Mouse (Mus musculus) embryonic facial prominence, embryonic 11.5 days (tissue): ENCODE data around the gene Mterf1b. TPM values are rescaled to one million over a fixed set of nuclear protein-coding genes. Genes with fewer than 3 reads are reported as not detected.
"Not testable (repeated sequence)": the region's sequence is repeated elsewhere in the genome, so short reads cannot be mapped to it uniquely, and the experiment has no call there.

Experiments
- ATAC-seq: fragments of 200-750 bp; cut with Nextera tagmentation; replicated peaks from 2 replicates; pipeline ENCODE4 v1.8.0; 2017; ENCODE audit warnings: low read depth; ENCODE audit not compliant: insufficient number of reproducible peaks, low FRiP score, low TSS enrichment
- DNase-seq: peaks from one replicate; pipeline ENCODE4 v3.0.0-alpha.2; 2015; ENCODE audit warnings: low spot score
- H3K27ac ChIP-seq: fragments of 300-500 bp; sonication (generic); replicated peaks from 2 replicates; pipeline ENCODE4 v1.5.1; 2014; ENCODE audit warnings: mild to moderate bottlenecking, low read depth, low read length, control low read depth
- H3K27me3 ChIP-seq: fragments of 300-500 bp; sonication (generic); 2 replicates; pipeline ENCODE4 v1.6.1; 2014; ENCODE audit warnings: mild to moderate bottlenecking, low read length, moderate library complexity, mixed read lengths; ENCODE audit not compliant: control insufficient read depth, insufficient read depth
- H3K36me3 ChIP-seq: fragments of 300-500 bp; sonication (generic); replicated peaks from 2 replicates; pipeline ENCODE4 v1.6.1; 2014; ENCODE audit warnings: low read depth, mild to moderate bottlenecking, low read length, moderate library complexity, mixed read lengths; ENCODE audit not compliant: control insufficient read depth, insufficient read depth
- H3K4me1 ChIP-seq: fragments of 300-500 bp; sonication (generic); 2 replicates; pipeline ENCODE4 v1.6.1; 2014; ENCODE audit warnings: low read length, mixed read lengths; ENCODE audit not compliant: control insufficient read depth, insufficient read depth
- H3K4me2 ChIP-seq: fragments of 300-500 bp; sonication (generic); 2 replicates; pipeline ENCODE4 v1.6.1; 2014; ENCODE audit warnings: low read depth, mild to moderate bottlenecking, control low read depth, low read length, moderate library complexity
- H3K4me3 ChIP-seq: fragments of 300-500 bp; sonication (generic); 2 replicates; pipeline ENCODE4 v1.5.1; 2014; ENCODE audit warnings: low read depth, low read length, control low read depth
- H3K9ac ChIP-seq: fragments of 300-500 bp; sonication (generic); replicated peaks from 2 replicates; pipeline ENCODE4 v1.6.1; 2014; ENCODE audit warnings: mild to moderate bottlenecking, control low read depth, low read length
- H3K9me3 ChIP-seq: fragments of 300-500 bp; sonication (generic); replicated peaks from 2 replicates; pipeline ENCODE4 v1.6.1; 2016; ENCODE audit warnings: mild to moderate bottlenecking, low read length, inconsistent platforms, mixed read lengths; ENCODE audit not compliant: control insufficient read depth
- WGBS: fragments of 180-500 bp; shearing (Covaris S2); extraction: QIAGEN DNeasy Blood & Tissue Kit; methylation state at CpG from one replicate; pipeline ENCODE4 v1.1.7; 2014; 5-methylcytosine and 5-hydroxymethylcytosine counted together
- polyA plus RNA-seq: library from polyadenylated mRNA; unstranded; fragments of >200 nt; fragmentation: Nextera tagmentation; extraction: Ambion mirVana; gene quantifications from 2 replicates; pipeline ENCODE4 v1.2.1, GENCODE M21; 2014

Gene Mterf1b
- polyA plus RNA-seq, 1 experiment from 2014 or later, result 4.6 TPM

DNA sequence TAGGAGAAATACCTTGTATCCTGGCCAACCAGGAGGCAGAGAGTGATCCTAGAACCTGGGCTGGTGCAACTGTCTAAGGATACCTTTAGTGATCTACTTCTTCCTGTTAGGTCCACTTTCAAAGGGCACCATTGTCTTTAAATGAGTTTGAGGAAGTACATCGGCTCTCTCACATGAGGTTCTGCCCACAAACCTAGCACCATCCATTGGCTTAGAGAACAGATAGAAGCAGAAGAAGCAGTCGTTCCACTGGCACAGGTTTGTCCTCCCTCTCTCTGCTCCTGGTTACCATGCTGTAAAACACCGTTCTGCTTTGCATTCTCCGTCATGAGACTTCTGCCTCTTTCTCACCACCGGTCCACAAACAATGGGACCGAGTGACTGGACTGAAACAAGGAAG lies 12.8 kb upstream of the Mterf1b start:
- ATAC-seq (no peak), DNase-seq (no peak)
- 85% methylated on average over 6 of the region's 6 CpGs for WGBS
- Histone ChIP-seq H3K36me3 (no peaks in the 10 kb centered on the region), H3K9me3 (no peaks in the 10 kb centered on the region), H3K4me1 (no peaks in the 10 kb centered on the region), H3K4me2 (no peak overlapping the region), H3K27me3 (no peaks in the 10 kb centered on the region), H3K27ac (no peak overlapping the region), H3K4me3 (no peak overlapping the region), H3K9ac (no peak overlapping the region)

DNA sequence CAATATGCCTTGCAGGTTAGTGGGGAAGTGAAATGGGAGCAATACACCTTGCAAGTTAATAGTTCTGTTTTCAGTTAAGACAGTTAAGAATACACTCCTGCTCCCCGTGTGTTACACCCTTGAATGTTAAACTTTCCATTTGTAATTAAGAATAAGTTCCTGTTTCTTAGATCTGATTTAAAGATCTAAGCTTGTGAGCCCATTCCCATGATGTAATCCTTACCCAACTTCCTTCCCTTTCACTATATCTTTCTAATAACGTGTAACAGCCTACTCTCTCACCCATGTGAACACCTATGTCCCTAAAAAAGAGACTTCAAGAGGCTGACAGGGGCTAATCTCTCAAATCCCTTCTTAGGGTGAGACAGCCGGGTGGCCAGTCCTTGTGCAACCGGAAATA lies 5.4 kb upstream of the Mterf1b start:
- Histone ChIP-seq H3K4me1 (no peaks in the 10 kb centered on the region), H3K4me2 (no peak overlapping the region), H3K27ac (no peak overlapping the region), H3K27me3 (no peaks in the 10 kb centered on the region), H3K36me3 (no peaks in the 10 kb centered on the region), H3K9ac (no peak overlapping the region), H3K9me3 (no peaks in the 10 kb centered on the region), H3K4me3 (no peak overlapping the region)
- ATAC-seq (no peak), DNase-seq (no peak)
- 66% methylated on average over 4 of the region's 4 CpGs for WGBS

DNA sequence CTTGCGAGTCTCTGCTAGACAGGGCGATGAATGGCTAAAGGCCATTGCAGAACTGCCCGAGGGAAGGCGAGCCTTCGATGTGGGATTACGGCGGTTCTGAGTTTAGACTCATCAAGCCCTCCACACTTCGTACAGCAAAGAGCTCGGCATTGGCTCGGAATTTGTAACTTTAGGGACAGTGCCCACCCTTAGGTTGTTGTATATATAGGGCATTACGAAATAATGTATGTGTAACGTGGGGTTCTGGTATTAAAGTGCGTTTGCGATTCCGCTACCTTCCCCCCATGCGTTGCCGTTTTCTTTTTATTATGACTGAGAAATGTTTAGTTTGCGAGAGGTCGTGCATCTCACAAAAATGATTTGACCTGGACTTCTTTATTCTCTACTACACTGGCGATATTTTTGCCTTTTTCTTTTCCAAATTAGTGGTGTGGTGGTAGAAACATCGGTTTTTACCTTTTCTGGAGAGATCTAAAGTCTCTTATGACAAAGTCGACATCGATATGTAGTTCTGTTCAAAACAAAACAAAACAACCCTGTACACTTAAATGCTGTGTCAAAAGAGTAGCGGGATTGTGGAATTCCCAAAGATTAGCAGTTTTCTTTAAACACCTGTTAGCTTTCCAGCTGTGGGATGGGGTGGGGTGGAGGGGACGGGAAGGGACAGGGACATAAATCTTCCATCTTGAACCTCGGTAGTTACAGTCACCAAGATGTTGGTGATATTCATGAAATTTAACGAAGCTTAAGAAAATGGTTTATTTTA lies 497 bp downstream of the Mterf1b start:
- H3K27ac ChIP-seq, DNase-seq: not testable (repeated sequence)
- 12% methylated on average over 12 of the region's 27 CpGs for WGBS

DNA sequence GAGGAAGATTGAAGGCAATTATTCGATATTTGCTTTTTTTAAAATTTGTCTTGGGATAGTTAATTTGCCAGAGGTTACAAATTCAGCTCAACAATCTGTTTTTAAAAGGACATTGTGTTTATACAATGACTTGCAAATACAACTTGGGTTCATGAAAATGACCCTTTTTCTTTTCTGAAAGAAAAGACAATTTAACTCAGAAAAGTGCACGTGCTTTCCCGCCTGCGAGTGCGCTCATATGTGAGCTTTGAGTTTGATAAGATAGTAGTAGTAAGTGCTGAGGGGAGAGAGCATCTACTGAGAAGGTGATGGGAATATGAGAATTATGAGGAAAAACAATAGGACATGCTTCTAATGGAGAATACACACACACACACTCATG lies 1.1 kb downstream of the Mterf1b start:
- DNase-seq (no peak), ATAC-seq (no peak)
- Histone ChIP-seq H3K4me1 (no peaks in the 10 kb centered on the region), H3K9ac (no peak overlapping the region), H3K27ac (no peak overlapping the region), H3K27me3 (no peaks in the 10 kb centered on the region), H3K4me3 (no peak overlapping the region), H3K4me2 (peak overlapping the region; percentile 52; the same call in 1 of the 2 replicates), H3K9me3 (no peaks in the 10 kb centered on the region), H3K36me3 (no peaks in the 10 kb centered on the region)
- 85% methylated on average over 5 of the region's 5 CpGs for WGBS

More for the DNA sequence above, 497 bp downstream of the Mterf1b start:
- peak overlapping the region; percentile 19; the same call in 1 of the 2 replicates for H3K9ac ChIP-seq
- not testable (repeated sequence) for H3K36me3 ChIP-seq, ATAC-seq, H3K27me3 ChIP-seq, H3K4me1 ChIP-seq, H3K9me3 ChIP-seq
- H3K4me2 ChIP-seq, result peak overlapping the region; percentile 52
- H3K4me3 ChIP-seq, result peak overlapping the region; percentile 35

DNA sequence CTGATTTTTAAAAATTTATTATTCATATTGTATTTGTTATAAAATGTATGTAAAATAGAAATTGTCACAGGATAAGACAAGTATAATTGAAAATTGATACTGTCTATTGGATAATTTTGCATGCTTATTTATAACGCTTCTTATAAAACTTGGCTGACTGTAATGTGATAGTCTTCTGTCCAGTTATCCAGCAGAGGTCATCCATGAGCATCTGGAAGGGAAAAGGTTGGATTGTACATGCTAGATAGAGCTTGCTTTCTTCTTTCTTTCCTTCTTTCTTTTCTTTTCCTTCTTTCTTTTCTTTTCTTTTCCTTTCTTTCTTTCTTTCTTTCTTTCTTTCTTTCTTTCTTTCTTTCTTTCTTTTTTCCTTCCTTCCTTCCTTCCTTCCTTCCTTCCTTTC lies 2.0 kb downstream of the Mterf1b start:
- Histone ChIP-seq H3K9me3 (no peaks in the 10 kb centered on the region), H3K4me2 (no peak overlapping the region), H3K27me3 (no peaks in the 10 kb centered on the region), H3K9ac (no peak overlapping the region), H3K4me1 (no peaks in the 10 kb centered on the region), H3K27ac (no peak overlapping the region), H3K36me3 (no peaks in the 10 kb centered on the region), H3K4me3 (no peak overlapping the region)
- peak; percentile 24 for DNase-seq
- no peak for ATAC-seq
- 81% methylated on average over 1 of the region's 1 CpGs for WGBS

DNA sequence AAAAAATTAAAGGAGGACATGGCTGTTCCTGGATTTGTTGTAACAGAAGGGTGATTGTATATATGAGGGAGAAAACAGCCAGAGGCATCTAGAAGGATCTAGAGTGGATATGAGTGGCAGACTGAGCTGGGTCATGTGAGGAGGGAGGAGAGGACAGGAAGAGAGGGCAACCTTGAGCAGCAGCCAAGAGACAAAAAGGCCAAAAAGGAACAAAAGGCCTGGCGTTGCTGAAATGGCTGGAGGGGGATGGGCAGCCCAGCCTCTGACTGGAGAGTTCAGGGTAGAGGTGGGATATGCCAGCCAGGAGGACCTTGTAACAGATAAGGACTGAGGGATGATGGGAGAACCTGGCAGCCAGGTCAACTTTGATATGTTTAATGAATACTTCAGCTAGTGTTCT lies 2.9 kb downstream of the Mterf1b start:
- Histone ChIP-seq H3K4me2 (no peak overlapping the region), H3K36me3 (no peaks in the 10 kb centered on the region), H3K27me3 (no peaks in the 10 kb centered on the region), H3K27ac (no peak overlapping the region), H3K4me1 (no peaks in the 10 kb centered on the region), H3K4me3 (no peak overlapping the region), H3K9ac (no peak overlapping the region), H3K9me3 (no peaks in the 10 kb centered on the region)
- no peak for DNase-seq
- WGBS, result 42% methylated on average over 1 of the region's 1 CpGs
- no peak for ATAC-seq

DNA sequence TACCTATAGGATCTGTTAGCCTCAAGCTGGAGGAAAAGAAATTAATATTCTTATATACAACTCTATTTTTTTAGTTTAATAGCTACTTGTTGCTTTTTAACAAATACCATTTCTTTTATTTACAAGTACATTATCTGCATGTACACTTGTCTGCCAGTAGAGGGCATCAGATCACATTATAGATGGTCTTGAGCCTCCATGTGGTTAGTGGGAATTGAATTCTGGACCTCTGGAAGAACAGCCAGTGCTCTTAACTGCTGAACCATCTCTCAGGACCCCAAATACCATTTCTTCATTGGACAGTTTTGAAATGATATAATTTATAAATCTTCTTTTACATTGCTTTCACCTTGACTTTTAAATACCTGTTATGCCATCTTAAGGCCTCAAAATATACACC lies 9.2 kb downstream of the Mterf1b start:
- no peaks in the 10 kb centered on the region for H3K9me3 ChIP-seq
- no peaks in the 10 kb centered on the region for H3K4me1 ChIP-seq
- H3K27ac ChIP-seq, result no peak overlapping the region
- ATAC-seq (no peak), DNase-seq (peak; percentile 53)
- no peaks in the 10 kb centered on the region for H3K36me3 ChIP-seq
- no peak overlapping the region for H3K4me3 ChIP-seq
- H3K4me2 ChIP-seq, result no peak overlapping the region
- H3K27me3 ChIP-seq, result no peaks in the 10 kb centered on the region
- no peak overlapping the region for H3K9ac ChIP-seq

DNA sequence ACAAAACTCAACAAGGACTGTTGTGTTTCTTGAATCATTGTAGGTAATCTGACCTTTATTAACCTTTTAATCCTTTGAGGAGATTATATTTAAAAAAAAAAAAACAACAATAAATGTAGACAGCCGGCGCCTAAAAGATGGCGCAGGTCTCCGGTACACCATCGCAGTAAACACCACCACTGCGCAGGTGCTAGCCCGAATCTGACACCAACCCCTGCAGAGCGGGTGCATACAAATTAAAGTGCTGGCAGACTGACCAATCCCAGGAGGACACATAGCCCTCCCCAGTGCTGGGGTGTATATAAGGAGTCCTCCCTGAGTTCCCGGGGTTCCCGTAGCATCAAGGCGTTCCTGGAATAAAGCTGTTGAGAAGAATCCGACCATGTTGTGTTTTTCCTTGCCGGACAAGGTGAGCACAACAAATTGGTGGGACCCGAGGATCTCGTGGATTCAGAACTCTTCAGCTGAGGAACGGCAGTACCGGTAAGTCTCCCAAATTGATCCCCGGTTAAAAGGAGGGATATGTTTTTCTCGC lies 10.2 kb downstream of the Mterf1b start:
- WGBS, result 95% methylated on average over 19 of the region's 19 CpGs
- not testable (repeated sequence) for ATAC-seq

More for the DNA sequence above, 10.2 kb downstream of the Mterf1b start:
- not testable (repeated sequence) for H3K27ac ChIP-seq, H3K36me3 ChIP-seq, H3K9me3 ChIP-seq, H3K27me3 ChIP-seq, DNase-seq, H3K4me1 ChIP-seq, H3K9ac ChIP-seq, H3K4me2 ChIP-seq, H3K4me3 ChIP-seq
